Mouse (Mus musculus): ENCODE measurements around the gene Gm9803.

Gm9803 gene

DNA sequence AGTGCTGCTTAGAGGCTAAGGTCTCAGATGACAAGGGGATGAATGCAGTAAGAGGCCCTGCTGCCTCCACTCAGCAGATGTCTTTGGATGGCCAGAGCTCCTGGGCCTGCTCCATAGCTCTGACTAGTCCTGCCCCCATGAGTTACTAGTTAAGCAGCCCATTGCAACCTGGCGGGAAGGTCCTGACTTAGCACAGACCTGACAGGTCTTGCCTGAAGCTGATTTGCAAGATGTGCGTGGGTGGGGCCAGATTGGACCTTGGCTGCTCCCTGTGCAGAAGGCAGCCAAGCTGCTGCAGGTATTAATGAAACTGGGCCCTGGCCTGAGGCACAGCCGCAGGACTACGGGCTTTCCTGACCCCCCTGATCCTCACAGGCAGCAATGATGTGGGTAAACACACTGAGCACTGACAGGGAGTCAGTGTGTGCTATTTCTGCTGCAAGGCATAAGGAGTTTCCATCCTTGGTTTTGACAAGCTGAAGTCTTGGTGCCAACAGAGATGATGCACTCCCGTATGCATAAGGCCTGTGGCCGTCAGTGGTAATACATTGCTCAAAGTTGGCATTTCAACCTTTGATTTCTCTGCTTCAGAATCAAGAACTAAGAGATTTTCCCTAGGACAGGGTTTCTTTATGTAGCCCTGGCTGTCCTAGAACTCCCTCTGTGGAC, 6.8 kb upstream of the Gm9803 start:
- DNase-seq: no peak

DNA sequence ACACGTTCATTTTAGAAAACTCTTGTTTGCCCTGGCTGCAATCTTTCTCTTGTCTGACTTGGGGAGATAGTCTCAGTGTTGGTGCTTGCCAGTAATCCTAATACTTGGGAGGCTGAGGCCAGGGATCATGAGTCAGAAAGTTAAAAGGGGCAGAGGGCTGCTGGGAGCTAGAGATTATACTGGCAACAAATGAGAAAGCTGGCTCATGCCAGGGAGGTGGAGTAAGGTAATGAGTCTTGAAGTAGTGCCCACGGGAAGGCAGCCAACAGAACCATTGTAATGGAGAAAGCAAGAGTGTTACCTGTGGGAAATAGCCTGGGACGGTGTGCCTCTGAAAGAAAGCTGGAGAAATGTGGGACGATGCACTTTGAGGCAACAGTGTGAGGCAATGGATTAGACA, 6.0 kb upstream of the Gm9803 start:
- peak; percentile 73 for DNase-seq

DNA sequence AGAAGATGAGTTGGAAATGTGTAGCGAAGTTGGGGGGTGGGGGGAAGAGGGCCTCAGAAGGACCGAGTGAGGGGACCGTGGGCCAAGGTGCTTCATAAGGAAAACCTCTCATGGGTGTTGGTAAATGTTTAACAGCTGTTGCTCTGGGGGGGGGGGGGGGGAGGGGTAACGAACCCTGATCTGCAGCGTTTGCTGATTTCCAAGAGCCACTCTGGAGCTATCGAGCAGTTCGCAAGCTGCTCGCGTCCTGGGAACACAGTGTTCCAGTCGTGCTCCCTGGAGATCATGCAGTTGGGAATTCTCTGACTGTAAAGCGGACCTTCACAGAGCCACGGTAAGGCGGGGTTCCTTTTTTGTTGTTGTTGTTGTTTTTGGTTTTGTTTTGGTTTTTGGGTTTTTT, 5.5 kb upstream of the Gm9803 start:
- DNase-seq: peak; percentile 45

DNA sequence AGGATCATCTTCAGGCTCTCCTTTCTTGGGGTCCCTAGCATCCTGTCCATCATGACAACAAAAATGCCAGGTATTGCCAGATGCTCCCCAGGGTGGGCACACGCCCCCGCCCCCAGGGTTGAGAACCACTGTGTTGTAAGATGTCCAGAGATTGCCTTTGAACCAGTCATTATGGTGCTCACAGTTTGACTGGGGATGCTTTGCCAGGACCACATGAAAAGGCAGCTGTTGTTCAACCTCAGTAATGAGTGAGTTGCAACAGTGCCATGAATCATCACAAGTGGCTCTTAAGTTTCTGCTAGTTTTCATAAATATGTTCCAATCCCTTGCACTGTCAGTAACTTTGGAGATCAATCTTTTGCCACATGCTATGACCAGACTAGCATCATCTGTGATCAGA, 3.9 kb upstream of the Gm9803 start:
- no peak for DNase-seq

DNA sequence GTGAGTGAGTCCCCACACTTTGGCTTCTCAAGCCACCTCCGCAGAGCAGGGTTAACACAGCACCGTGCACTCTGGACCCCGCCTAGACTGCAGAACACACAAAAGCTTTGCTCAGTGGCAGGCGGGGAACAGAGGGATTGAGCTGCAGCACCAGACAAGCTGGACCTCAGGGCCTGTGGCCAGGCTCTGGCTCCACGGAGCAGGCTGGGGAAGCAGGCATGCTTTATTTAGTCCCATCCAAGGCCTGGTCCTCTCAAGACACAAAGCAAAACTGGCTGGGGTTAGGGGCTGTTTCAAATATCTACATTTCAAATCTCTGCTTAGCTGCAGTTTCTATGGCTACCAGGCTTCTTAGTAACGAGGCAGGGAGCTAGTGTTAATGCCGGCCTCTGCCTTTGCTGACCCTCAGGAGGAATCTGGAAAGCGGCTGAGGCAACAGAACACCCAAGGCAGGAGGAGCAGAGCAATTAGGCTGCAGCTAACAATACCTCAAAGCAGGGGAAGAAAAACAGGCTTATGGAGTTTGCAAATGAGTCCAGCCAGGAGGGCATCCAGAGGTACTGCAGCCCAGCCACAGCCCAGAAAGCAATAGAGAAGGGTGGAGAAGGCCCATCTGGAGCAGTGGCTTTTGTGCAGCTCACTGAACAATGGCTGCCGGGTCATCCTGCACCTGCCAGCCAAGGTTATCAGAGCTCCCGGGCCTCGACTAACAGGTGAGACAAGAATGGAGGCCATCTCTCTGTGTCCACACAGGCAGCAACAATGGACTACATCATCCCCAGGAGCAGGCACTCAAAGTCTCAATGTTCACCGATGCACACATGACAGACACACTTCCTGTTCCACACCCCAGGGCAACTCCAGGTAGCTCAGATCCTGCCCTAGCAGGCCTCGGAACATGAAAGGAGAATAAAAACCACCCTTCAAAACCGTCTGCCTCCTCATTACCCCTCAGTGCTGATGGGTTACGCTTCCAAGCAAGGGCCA, 3.7 kb downstream of the Gm9803 start:
- DNase-seq: no peak

DNA sequence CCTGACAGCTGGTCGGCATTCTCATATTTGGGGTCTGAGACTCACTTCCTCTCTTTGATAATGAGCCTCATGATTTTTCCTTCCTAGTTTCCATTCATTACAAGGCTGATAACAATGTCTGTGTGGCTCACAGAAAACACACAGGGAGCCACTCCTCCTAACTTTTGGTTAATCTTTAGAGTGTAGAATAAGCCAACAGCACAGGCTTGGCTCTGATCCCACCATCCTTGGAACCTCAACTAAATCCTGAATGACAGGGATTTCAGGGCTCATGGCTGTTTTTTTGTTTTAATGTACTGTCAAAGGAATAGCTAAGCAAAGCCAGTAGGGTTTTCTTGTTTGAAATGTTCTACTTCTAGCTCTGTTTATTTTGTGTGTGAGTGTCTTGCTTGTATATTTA, 10.5 kb downstream of the Gm9803 start:
- DNase-seq: no peak

DNA sequence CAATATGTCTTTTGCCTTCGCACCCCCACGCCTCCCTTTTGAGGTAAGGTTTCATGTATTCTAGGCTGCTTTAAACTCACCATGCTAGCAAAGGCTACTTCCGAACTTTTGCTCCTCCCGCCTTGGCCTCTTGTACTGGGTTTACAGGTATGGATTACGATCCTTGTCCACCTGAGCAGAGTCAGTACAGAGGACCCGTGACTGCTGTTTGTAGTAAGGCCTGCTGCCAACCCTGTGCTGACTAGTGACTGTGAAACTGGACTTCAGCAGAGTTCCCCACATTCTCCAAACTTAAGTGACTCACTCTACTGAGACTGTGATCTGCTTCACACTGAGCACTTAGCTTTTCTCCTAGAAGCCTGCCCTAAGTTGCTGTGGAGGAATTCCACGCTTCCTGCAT, 13.8 kb downstream of the Gm9803 start:
- DNase-seq: no peak

DNA sequence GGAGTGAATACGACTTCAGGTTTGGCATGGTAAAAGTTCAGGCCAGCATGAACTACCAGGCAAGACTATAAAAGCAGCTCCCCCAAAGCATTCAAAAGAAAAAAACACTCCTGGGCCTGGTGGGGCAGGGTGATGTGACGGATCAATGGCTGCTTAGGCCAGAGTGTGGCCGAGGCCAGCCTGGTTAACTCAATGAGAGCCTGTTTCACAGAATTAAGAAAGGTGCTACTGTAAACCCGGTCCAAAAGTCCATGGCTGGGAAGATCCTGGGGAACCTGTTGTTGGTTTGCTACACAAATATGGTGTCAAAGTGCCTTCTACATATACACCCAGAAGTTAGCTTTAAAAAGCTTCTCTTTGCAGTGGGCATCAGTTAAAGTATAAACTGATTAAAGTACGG, 14.9 kb downstream of the Gm9803 start:
- DNase-seq: no peak

DNA sequence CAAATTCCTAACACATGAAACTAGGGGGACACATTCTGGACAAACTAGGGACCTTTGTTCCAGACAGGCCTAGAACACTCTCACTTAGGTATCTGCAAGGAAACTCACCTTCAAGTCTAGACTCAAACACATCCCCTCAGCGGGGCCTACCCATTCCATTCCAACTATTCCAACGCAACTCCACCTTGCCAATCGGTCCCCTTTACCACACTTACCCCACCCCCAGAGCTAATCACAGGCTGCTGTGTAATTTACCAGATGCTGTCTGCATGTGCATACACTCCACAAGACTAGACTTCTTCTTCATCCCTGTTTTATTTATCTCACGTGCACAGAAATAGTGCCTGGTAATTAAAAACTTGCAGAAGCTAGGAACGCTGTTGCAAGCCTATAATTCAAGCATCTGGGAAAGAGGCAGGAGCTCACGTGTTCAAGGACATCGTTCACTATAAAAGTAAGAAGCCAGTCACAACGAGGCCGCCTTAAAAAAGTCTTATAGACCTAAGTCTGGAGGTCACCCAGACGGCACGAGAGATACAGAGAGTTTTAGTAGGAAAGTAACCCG, 15.9 kb downstream of the Gm9803 start:
- no peak for DNase-seq

DNA sequence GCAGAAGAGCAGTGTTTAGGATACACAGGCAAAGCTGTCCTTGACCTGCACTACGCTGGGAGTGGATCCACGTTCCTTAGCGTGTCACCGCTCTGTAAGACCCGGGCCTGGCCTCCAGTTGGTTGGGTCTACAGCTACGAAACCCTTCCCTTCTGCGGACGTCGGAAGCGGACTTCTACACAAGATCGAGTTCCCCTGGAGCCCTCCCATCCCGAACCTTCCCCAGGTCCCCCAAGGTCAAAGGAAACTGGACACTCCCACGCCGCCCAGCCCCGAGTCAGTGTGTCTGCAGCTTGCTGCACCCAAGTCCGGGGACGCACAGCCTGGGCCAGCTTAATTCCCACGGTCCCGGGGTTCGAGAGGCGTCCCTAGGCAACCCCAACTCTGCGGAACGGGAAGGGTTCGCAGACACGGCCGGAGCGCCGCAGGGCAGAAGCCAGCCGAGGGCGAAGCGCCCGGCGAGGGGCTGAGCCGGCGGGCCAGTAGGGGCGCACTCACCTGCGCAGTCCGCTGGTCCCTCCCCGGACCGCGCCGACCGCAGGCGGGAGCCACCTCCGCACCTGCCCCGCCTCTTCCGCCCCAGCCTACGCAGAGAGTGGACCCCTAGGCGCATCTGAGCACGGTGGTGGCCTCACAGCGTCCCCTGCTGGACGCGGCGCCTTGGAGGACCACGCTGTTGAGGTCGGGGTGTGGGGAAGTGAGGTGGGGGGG, 16.7 kb downstream of the Gm9803 start, which contains the start of gene 1700021F05Rik:
Gene 1700021F05Rik, minus strand, starts transcription at position 553 of the 711 bp plus-strand sequence.
- peak; percentile 97 for DNase-seq

DNA sequence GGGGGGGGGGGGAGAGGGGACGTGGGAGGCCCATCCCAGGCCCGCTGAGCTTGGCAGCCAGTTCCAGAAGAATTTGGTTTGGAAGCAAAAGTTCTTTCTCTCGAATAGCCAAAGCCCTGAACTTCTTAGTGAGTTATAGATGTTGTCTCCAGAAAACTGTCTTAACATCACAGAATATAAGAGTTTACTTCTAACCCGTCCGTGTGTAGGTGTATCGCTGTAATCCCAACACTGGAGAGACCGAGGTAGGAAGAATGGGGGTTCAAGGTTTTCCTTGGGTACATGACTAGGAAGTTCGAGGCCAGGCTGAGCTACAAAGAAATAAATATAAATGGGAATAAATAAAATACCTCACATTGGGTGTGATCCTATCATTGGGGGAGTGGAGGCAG, 17.3 kb downstream of the Gm9803 start:
- DNase-seq: no peak

DNA sequence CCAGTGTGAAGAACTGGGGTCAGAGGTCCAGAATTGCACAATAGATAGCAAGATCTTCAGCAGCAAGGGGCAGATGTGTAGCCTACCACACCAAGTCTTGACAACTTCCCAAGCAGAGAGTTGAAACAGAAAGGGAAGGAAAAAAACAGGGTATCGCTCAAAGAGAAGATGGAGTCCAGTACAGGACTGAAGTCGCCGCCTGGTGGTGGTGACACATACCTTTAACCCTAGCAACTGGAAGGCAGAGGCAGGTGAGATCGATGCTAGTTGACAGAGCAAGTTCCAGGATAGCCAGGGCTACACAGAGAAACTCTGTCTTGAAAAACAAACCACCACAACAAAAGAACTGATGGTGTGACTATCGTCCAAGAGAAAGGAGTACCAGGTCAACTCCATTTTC, 25.5 kb downstream of the Gm9803 start:
- no peak for DNase-seq

DNA sequence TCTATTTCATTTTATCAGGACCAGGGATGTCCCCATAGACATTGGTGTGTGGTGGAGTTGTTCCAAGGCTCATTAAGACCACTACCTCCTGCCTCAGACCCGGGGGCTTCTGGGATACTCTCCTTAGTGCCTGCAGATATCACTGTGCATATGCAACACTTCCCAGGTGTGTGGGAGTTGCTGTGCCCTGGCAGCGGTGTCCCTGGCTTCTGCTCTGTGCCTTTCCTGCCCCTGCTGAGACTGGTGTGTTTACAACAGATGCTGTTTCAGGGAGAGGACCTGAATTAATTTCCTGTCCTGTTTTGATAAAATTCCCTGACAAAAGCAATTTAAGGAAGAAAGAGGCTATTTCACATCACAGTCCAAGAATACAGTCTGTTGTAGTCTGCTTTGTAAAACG, 27.0 kb downstream of the Gm9803 start:
- no peak for DNase-seq

DNA sequence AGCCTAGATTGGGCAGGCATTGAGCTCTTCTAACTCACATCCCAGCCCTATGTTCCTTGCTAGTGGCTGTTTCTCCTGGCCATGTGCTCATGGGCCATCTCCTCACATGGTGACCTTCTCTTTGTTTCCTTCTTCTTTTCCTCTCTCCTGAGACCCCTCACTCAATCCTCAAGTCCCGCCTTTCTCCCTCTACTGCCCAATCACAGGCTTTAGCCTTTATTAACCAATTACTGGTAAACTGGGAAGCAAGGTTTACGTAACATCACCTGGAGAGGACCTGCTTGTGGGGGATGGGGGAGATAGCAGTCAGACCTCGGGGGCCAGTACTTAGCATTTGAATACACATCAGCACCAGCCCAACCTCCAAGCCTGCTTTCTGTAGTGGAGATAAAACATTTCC, 27.5 kb downstream of the Gm9803 start:
- DNase-seq: no peak

DNA sequence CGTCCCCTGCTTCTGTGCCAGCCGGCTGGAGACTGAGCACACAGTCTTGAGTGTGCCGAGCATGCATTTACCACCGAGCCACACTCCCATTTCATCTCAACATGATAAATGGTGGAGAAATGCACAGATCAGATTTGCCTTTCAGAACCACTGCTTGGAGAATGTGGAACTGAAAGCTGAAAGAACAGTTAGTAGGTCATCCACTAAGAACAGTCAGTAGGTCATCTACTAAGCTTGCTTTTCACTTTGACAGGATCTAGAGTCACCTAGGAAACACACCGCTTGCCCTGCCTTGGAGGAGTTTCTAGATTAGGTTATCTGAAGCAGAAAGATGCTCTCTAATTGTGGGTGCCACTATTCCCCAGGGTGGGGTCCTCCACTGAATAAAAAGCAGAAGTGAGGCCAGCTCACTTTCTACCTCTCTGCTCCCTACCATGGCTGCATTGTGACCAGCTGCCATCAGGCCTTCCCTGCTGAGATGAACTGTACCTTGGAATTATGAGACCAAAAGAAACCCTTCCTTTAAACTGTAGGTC, 33.8 kb downstream of the Gm9803 start:
- no peak for DNase-seq

DNA sequence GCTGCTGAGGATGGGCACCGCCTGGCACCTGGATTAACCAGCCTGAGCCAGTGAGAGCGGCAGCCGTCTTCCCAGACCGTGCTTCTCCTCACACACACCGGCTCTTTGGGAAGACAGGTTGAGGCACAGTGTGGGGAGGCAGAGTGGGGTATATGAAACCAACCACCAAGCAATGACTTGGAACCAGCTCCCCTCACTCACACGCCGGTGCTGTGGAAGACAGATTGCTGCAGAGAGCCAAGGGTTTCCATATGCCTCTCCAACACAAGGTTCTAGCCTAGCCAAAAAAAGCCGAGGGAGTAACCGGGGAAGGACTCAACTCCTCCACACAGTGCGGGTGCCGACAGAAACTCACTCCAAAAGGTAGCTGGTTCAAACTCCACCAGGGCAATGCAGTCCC, 35.4 kb downstream of the Gm9803 start:
- no peak for DNase-seq

DNA sequence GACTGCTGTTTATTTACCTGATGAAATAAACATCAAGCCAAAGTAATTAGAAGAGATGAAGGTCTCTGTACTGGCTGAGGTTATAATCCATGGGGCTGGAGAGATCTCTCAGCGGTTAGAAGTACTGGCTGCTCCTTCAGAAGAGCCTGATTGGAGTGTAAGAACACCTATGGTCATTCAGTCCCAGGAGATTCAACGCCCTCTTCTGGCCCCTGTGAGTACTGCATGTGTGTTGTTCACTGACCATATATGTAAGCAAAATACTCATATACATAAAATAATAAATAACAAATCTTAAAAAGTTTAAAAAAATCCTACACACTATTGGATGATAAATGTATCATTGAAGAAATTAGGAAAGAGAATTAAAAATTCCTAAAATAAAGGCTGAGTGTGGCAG, 36.9 kb downstream of the Gm9803 start:
- no peak for DNase-seq

DNA sequence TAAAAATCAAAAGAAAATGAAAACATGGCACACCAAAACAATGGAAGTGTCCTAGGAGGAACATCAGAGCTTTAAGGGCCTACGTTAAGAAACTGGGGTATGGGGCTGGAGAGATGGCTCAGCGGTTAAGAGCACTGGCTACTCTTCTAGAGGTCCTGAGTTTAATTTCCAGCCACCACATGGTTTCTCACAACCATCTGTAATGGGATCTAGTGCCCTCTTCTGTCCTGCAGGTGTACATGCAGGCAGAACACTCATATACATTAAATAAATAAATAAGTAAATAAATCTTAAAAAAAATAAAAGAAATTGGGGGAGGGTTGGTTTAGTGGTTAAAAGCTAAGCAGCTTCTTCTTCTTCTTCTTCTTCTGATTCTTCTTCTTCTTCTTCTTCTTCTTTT, 37.4 kb downstream of the Gm9803 start:
- DNase-seq: no peak

All from lung, postnatal 14 days (tissue).